Mouse (Mus musculus) frontal cortex, adult 2 months (tissue): ENCODE measurements around the gene Pfkp. TPM values are rescaled to one million over a fixed set of nuclear protein-coding genes. Genes with fewer than 3 reads are reported as not detected.

Experiments used
- polyA plus RNA-seq: library from polyadenylated mRNA; depleted of rRNA; stranded (reverse); fragments of >200 nt; gene quantifications from 2 replicates; pipeline ENCODE4 v1.2.3, GENCODE M21; 2012; rRNA removed

The Pfkp gene
- polyA plus RNA-seq, 1 experiment, result 281 TPM

Other genes starting within 250 kb of the Pfkp start
- 44.7 and 49.0 TPM in 2 replicates for gene Pitrm1, start 100.6 kb downstream of the Pfkp start, polyA plus RNA-seq